Mouse (Mus musculus) thymus, postnatal 4 days (tissue): ENCODE data around the gene Tor4a.

Experiments used
- DNase-seq: peaks from one replicate; pipeline ENCODE4 v3.0.0; 2021

Gene Tor4a

GRCm38 (mm10) chr2:25168665-25168978, 28.1 kb downstream of the Tor4a start:
- DNase-seq = no peak

DNA sequence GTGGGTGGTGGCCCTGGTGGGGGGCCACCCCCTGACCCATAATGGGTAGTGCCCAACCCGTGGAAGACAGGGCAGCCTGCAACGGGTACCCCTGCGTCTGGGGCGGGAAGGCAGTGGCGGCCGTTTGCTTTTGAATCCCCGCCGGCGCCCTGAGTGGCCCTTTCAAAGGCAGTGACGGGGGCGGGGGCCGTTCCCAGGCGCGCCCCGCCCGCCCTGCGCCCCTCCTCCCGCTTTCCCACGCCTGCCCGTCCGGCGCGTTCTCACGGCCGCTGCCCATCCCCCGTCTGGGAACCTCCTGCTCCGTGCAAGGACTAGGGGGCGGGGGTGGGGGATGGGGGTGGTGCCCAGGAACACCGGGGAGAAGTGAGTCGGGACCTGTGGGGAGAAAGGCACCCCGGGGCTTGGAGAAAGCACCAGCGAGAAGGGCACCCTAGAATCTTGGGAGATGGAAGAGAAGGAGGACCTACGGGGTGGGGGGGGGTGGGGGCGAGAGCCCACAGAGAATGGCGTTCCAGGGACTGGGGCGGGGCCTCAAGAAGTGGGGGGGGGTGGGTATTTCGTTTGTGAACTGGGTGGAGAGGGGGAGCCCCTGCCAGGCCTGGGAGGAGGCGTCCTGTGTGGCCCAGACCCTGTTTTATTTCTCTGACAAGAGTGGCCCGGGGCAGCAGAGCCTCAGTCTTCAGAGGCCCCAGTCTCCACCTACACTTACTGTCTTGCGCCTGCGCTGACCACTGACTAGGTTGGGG, 28.6 kb downstream of the Tor4a start:
- DNase-seq = peak; percentile 75

DNA sequence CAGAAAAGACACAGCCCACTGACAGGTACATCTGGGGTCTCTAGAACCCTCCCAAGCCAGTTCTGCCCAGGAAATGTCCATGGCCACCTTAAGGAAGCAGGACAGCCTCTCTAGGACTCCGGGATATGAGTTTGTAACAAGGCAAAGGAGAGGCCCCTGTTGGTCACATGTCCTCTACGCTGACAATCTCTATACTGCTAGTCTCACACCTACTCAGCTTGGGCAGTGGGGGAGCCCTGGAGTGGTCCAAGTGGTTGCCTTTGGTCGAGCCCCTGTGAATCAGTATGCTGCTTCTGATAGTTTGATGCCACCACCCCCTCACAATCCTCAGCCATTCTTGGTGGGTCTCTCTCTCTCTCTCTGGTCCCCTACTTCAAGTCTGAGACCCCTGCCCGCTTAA, 29.2 kb downstream of the Tor4a start:
- peak; percentile 32 for DNase-seq

- peak; percentile 70 for DNase-seq
Observed at GRCm38 (mm10) chr2:25157655-25158054, 39.0 kb downstream of the Tor4a start.

DNA sequence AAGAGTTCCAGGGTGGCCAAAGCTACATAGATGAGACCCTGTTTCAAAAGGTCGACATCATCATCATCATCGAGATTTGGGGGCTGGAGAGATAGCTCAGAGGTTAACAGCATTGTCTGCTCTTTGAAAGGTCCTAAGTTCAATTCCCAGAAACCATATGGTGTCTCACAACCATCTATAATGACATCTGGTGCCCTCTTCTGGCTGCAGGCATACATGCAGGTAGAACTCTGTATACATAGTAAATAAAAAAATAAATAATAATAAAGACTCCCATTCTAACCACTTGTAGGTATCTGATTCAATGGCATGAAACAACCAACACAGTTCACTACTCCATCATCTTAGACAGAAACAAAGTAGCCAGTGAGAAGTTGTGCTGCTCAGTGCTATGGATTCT, 39.7 kb downstream of the Tor4a start:
- DNase-seq = no peak

DNA sequence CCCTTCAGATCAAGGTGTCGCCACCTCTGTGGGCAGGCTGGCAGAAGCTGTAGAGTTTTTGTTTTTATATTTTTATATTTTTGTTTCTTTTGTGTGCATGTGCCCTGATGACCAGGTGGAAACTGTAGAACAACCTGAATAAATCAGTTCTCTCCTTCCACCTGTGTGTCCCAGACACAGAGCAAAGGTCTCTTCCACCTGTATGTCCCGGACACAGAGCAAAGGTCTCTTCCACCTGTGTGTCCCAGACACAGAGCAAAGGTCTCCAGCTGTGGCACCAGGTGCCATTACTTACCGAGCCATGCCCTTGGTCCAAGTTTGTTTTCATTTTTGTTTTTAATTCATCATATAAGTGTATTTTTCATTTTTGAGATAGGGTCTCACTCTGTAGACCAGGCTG, 40.5 kb downstream of the Tor4a start:
- no peak for DNase-seq

GRCm38 (mm10) chr2:25151280-25151956, 45.3 kb downstream of the Tor4a start:
- DNase-seq = no peak

DNA sequence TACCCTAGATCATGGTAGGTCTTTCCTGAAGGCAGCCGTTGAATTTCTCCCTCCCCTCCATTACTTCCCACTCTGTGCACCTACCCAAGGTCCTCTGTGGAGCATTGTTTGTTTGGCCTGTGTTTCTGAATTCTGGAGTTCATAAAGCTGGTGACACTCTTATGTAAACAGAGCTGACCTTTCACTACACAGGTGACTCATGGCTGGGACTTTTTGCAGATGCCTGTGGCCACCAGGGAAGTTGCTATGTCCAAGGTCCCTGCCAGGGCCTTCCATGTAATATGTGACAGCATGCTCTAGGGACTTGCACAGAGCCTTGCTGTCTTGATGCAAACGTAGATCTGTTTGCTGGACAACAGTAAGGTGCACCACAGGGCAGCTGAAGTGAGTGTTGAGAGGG, 47.0 kb downstream of the Tor4a start:
- no peak for DNase-seq

- DNase-seq = no peak
Observed at GRCm38 (mm10) chr2:25147892-25148291, 48.8 kb downstream of the Tor4a start.

DNA sequence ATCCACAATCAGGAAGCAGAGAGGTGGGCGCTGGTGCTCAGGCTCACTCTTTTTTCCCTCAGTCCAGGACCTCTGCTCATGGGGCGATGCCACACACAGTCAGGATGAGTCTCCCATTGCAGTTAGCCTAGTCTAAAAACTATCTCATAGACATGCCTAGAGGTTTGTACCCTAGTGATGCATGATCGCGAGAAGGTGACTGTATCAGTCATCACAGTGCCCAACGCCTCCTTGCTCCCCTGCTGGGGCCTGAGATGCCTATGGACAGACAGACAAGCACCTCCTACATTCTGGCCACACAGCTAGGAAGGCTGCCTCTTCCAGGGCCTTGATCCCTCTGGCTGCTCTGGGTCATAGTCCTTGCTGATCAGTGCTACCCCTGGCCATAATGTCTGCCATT, 49.3 kb downstream of the Tor4a start:
- DNase-seq = no peak

GRCm38 (mm10) chr2:25145346-25145745, 51.3 kb downstream of the Tor4a start:
- no peak for DNase-seq
